Mouse (Mus musculus): ENCODE results near the gene Adtrp.

- no peak for TF ChIP-seq CTCF (IDR thresholded peaks at IDR 0.05; ENCODE audit: borderline replicate concordance, insufficient read depth, low read depth, low read length)
- TF ChIP-seq POLR2A (IDR thresholded peaks at IDR 0.05; ENCODE audit: borderline replicate concordance, insufficient read depth, low read length): no peak
Observed at GRCm38 (mm10) chr13:41846516-41846915, 968 bp downstream of the Adtrp start.

Measured in cerebellum, adult 2 months (tissue).